Mouse (Mus musculus) lung, postnatal 0 days (tissue): Measurements from ENCODE around the gene Serping1.
"Not testable (repeated sequence)": the region's sequence is repeated elsewhere in the genome, so short reads cannot be mapped to it uniquely, and the experiment has no call there.

Experiments
- CTCF ChIP-seq: IDR thresholded peaks from 2 replicates; pipeline ENCODE4 v1.5.1; 2016; ENCODE audit warnings: antibody characterized with exemption, mild to moderate bottlenecking
- EP300 ChIP-seq: IDR thresholded peaks from 2 replicates; pipeline ENCODE4 v1.6.1; 2016; ENCODE audit warnings: antibody characterized with exemption, mild to moderate bottlenecking, control low read depth

DNA sequence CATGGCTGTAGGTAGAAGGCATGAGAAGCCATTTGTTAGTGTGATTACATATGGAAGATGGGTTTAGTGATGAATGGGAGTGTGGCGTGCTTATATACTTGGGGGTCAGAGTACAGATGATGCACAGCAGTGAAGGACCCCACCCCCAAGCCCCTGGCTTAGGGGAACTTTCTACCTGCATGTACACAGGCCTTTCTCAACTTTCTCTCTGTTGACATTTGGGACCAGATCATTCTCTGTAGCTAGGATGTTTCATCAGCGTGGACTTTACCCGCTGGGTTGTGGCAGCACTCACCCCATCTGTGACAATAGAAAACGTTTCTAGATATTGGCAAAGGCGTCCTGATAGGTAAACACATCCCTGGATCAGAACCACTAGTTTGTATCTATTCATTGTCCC lies 26.0 kb upstream of the Serping1 start:
- TF ChIP-seq CTCF, EP300: not testable (repeated sequence)
